Mouse (Mus musculus) heart, adult 11 months (tissue): Measurements from ENCODE around the gene Mrpl33.

Source experiments
- DNase-seq: peaks from one replicate; pipeline ENCODE4 v3.0.0; 2022

Mrpl33 gene

GRCm38 (mm10) chr5:31644847-31645246 lies 48.1 kb downstream of the Mrpl33 start:
- DNase-seq: peak; percentile 94

- no peak for DNase-seq
These were observed 49.1 kb downstream of the Mrpl33 start for GRCm38 (mm10) chr5:31645798-31646197.

DNA sequence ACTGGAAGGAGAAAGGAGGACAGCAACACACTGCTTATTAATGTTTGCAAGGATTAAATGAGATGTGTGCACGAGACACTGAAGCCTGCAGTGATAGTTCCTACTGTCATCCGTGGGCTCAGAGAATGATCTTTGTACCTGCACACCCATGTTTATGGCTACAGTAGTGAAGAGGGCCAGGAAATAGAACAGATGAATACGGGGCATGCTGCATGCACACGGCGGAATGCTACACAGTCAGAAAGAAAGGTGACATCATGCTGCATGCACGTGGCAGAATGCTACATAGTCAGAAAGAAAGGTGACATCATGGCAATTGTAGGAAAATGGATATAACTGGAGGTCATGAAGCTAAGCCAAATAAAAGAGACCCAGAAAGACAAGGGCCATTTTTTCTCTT lies 49.8 kb downstream of the Mrpl33 start:
- peak; percentile 53 for DNase-seq

GRCm38 (mm10) chr5:31647327-31647726 lies 50.6 kb downstream of the Mrpl33 start:
- DNase-seq: peak; percentile 70

DNA sequence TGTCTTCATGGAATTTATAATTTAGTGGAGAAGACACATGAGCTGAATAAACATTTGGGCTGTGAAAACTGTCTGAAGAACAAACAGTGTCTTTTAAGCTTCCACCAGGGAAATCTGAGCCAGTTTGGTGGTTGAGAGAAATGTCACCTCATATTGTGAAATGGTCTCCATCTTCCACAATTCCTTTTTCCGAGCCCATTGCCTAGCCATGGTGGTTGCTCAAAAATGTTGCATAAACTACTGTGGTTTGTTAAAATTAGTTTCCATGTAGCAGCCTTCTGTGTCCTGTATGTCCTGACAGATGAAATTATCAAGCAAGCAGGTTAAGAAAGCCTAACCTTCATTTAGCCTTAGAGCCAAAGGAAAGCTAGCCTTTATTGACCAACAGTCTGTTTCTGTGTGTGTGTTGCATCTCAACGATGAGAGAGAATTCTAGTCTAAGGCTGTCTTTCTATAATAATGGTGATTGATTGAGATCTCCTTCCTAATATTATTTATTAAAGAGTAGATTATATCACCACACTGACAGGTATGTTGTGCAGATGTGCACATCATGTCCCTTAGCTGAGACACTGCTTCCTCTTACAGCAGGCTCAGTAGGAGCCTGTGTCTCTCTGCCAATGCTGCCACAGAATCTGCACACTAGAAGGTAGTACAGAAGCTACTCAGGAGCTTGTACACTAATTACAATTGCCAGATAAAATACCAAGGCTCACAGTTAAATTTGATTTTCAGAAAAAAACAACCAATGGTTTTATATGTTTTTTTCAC lies 54.0 kb downstream of the Mrpl33 start:
- DNase-seq: peak; percentile 7

- DNase-seq: peak; percentile 2
These were observed 59.0 kb downstream of the Mrpl33 start for GRCm38 (mm10) chr5:31655688-31656190.

GRCm38 (mm10) chr5:31666176-31666575 lies 69.4 kb downstream of the Mrpl33 start:
- DNase-seq: peak; percentile 88

- peak; percentile 80 for DNase-seq
These were observed 71.7 kb downstream of the Mrpl33 start for GRCm38 (mm10) chr5:31668325-31668968.

- DNase-seq: no peak
These were observed 73.2 kb downstream of the Mrpl33 start for GRCm38 (mm10) chr5:31669984-31670383.

DNA sequence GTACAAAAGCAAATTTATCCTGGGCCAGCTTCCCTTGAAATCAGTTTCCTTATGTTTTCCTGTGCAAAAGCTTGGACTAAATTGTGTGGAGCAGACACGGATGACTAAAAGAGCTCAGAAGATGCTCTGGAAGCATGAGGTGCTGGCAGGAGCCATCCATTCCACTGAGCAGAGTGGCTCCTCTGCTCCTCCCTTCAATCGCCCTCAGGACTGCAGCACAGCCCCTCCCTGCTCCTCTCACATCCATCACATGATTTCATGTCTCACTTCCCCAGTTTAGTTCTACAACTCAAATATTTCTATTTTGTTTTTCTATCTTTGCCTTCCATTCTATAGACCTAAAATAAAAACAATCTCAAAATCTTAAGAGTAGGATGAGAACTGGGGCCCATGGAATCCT lies 74.4 kb downstream of the Mrpl33 start:
- DNase-seq: no peak

GRCm38 (mm10) chr5:31673431-31673830 lies 76.7 kb downstream of the Mrpl33 start:
- no peak for DNase-seq

- DNase-seq: no peak
These were observed 81.3 kb downstream of the Mrpl33 start for GRCm38 (mm10) chr5:31678000-31678399.

DNA sequence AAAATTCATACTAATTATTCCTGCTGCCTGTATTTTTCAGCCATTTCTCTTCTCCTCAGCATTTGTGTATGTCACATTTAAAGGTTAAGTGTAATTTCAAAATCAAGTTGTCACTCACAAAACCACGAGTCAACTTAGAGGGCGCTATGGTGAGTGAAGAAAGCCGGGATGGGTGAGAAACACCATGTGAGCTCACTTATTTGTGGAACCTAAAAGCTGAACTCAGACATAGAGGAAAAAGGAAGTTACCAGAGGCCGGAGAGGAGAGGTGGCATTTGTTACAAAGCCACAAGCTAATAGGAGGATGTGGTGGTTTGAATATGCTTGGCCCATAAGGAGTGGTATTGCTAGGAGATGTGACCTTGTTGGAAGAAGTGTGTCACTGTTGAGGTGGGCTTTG lies 83.4 kb downstream of the Mrpl33 start:
- DNase-seq: no peak

- peak; percentile 54 for DNase-seq
These were observed 85.6 kb downstream of the Mrpl33 start for GRCm38 (mm10) chr5:31682305-31682704.

DNA sequence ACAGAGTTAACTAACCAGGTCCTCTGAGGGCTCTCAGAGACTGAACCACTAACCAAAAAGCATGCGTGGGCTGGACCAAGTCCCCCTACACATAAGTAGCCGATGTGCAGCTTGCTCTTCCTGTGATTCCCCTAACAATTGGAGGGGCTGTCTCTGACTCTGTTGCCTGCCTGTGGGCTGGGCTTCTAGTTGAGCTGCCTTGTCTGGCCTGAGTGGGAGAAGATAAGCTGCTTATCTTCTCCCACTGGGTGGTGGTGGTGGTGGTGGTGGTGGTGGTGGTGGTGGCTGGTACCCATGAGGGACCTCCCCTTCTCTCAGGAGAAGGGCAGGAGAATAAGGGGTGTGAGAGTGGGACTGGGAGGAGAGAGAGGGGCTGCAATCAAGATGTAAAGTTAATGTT lies 89.3 kb downstream of the Mrpl33 start:
- no peak for DNase-seq

DNA sequence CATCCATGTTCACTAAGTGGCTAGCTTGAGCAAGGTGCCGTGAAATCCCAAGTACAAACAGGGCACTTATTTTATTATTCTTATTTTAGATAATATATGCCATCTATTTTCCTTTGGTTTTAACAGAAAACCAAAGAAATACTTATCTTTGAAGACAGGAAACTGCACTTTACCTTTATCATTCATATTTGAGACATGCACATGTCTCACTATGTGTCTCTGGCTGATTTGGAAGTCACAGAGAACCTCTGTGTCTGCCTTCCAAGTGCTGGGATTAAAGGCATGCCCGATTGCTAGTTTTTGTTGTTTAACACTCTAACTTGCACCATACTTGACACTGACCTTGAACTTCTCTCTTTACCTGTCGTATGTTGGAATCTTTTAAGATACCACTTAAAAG lies 91.2 kb downstream of the Mrpl33 start:
- no peak for DNase-seq

DNA sequence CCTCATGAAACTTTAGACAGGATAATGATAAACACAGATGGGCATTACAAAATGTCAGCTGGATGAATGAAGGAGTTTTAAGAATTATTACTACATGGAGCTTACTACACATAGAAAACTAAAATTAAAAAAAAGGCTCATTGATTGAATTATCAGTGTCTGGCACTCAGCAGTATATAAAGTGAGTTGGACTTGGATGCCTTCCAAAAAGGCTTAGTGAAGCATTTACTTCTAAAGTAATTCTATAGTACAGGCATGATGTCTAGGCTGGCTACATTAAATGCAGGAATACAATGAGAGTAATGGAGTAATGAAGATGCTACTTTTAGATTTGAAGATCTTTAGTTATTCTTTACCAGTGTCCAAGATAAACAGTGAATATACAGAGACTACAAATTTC lies 96.5 kb downstream of the Mrpl33 start:
- no peak for DNase-seq

DNA sequence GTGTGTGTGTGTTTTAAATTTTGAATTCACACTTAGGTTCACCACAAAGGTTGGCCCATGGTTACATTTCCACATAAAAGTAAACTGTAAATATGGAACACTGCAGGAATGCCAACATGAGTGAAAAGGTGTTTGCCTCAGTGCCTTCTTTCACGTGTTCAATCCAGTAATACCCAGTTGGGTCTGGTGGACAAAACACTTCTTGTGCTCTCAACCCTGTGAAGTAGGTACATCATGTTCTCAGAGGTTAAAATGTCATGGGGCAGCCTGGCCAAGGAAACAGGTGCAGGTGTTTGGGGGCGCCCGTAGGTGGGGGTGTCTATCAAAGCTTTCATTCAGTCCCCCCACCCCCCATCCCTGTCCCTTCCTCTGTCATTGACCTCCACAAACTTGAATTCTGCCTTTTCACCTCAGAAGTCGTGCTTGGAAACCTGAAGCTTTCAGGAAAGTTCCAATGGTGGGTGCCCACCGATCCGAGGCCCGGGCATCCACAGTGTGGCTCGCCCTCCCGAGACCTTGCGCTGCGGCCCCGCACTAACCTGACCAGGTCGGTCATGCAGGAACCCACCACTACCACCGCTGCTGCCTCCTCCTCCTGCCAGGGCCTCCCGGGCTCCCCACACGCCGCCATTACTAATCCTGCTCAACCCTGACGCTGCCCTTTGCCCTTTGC lies 100.4 kb downstream of the Mrpl33 start, which contains the start of gene Rbks:
TSS of gene Rbks (minus strand) at position 657 of the 673 bp plus-strand sequence.
- no peak for DNase-seq

- peak; percentile 100 for DNase-seq
These were observed 101.0 kb downstream of the Mrpl33 start, which contains the start of gene Babam2 for GRCm38 (mm10) chr5:31697644-31698296. TSS of gene Babam2 (plus strand) at chr5:31697684.

DNA sequence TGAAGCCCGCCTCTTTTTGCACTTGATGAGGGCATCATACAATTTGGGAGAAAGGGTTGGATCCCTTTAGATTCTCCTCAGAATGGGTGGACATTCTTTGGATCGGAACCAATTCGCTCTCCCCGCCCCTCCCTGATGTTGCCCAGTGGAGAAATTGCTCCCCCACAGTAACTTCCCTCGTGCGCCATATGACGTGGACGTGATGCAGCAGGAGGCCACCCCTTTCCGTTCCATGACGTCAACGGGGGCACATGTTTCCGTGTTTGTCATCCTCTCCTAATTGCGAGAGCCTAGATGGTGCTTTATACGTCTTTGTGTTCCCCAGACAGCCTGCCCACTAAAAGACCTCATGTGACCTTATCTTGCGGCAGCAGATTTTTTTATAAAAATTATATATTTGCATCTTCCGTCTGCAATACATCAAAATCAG lies 101.6 kb downstream of the Mrpl33 start:
- DNase-seq: peak; percentile 99

DNA sequence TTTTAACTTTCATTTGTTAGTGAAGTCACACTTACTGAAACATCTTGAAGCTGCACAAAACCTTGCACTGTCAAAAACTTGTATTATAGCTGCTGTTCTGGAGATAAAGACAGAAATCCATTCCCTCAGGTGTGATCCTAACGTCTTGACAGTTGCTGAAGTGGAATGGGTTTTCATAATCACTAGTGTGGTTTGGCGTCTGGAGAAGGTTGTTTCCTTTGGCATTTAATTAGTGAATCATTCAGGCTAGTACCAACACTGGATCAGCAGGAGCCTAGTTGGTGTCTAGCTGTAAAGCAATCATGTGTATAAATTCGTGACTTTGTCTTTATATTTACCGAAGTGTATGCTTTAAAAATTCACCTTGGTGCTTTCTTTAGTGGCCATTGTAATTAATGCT lies 102.2 kb downstream of the Mrpl33 start:
- peak; percentile 48 for DNase-seq

DNA sequence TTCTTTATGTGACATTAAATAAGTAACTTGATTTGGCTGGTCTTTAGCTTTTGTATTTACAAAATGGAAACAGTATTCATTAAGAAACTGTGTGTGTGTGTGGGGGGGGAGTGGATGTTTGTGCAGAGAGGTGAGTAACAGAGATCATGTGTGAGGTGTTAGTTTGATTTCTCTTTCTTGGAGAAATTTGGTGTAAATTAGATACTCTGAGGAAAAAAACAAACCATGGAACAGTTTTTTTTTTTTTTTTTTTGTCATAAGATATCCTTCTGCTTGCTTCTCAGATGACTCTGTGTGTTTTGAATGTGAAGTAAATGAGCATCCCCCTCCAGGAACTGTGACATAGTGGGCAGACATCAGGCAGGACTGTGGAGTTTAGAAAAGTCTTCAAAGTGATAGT lies 102.7 kb downstream of the Mrpl33 start:
- DNase-seq: peak; percentile 44

GRCm38 (mm10) chr5:31704971-31705370 lies 108.2 kb downstream of the Mrpl33 start:
- no peak for DNase-seq
